26 mouse cellular contexts compared by ENCODE assay signal in genomic region chr1:136880260-136880659, GRCm38 (mm10).
"Had no signal": no experiment of that assay in that cellular context is flagged by ENCODE, and none has a peak within 500 bp of the region (broad histone marks: within the 10 kb centered on the region; RNA-seq: fewer than 3 reads in every experiment).

No protein-coding gene starts in this region.

- H3K27me3 ChIP-seq: heart, embryonic 13.5 days; heart, embryonic 15.5 days; hindbrain, embryonic 15.5 days; kidney, embryonic 15.5 days; limb, embryonic 12.5 days; liver, embryonic 13.5 days; liver, embryonic 15.5 days had no signal

- H3K9ac ChIP-seq: heart, embryonic 13.5 days; heart, embryonic 15.5 days; hindbrain, embryonic 13.5 days; hindbrain, embryonic 15.5 days; kidney, embryonic 15.5 days; limb, embryonic 12.5 days; liver, embryonic 13.5 days; liver, embryonic 15.5 days had no signal

- H3K36me3 ChIP-seq: heart, embryonic 13.5 days; heart, embryonic 15.5 days; hindbrain, embryonic 13.5 days; hindbrain, embryonic 15.5 days; kidney, embryonic 15.5 days; limb, embryonic 10.5 days; limb, embryonic 12.5 days had no signal

- H3K9me3 ChIP-seq: heart, embryonic 13.5 days; heart, embryonic 15.5 days; hindbrain, embryonic 13.5 days; hindbrain, embryonic 15.5 days; kidney, embryonic 15.5 days; limb, embryonic 10.5 days; liver, embryonic 13.5 days; liver, embryonic 15.5 days had no signal

- DNase-seq: gastrocnemius, postnatal 14 days; gastrocnemius, postnatal 36 days; heart, adult 11 months; heart, adult 2 months; heart, postnatal 14 days; heart, postnatal 36 days; kidney, adult 11 months; kidney, adult 2 months; kidney, adult 9 months; kidney, postnatal 10 days; kidney, postnatal 25 days; kidney, postnatal 4 days; liver; liver, embryonic 13.5 days had no signal

- H3K27ac ChIP-seq: heart, adult 2 months; heart, embryonic 13.5 days; heart, embryonic 15.5 days; hindbrain, embryonic 13.5 days; hindbrain, embryonic 15.5 days; hindbrain, postnatal 0 days; kidney, embryonic 15.5 days; layer of hippocampus, adult 2 months; left cerebral cortex, adult 2 months; limb, embryonic 10.5 days; limb, embryonic 12.5 days; liver, embryonic 13.5 days; liver, embryonic 15.5 days had no signal

- H3K4me3 ChIP-seq: heart, adult 2 months; heart, embryonic 13.5 days; heart, embryonic 15.5 days; hindbrain, embryonic 13.5 days; hindbrain, embryonic 15.5 days; kidney, embryonic 15.5 days; layer of hippocampus, adult 2 months; left cerebral cortex, adult 2 months; limb, embryonic 10.5 days; limb, embryonic 12.5 days; liver, embryonic 13.5 days; liver, embryonic 15.5 days had no signal

- H3K4me1 ChIP-seq: heart, embryonic 13.5 days; heart, embryonic 15.5 days; hindbrain, embryonic 15.5 days; kidney, embryonic 15.5 days; limb, embryonic 12.5 days; liver, embryonic 13.5 days; liver, embryonic 15.5 days had no signal

- H3K4me2 ChIP-seq: heart, embryonic 11.5 days; heart, embryonic 13.5 days; heart, embryonic 15.5 days; hindbrain, embryonic 13.5 days; hindbrain, embryonic 15.5 days; kidney, embryonic 15.5 days; limb, embryonic 12.5 days; liver, embryonic 13.5 days; liver, embryonic 15.5 days had no signal

- ATAC-seq: hindbrain, postnatal 0 days had no signal
